Mouse (Mus musculus): ENCODE results near the gene Gm21915. TPM values are rescaled to one million over a fixed set of nuclear protein-coding genes. Genes with fewer than 3 reads are reported as not detected.
A peak's percentile ranks its signal among the peaks of the same experiment; 100 is the strongest.

The Gm21915 gene
- polyA plus RNA-seq, 1 experiment from 2014 or later: not detected

DNA sequence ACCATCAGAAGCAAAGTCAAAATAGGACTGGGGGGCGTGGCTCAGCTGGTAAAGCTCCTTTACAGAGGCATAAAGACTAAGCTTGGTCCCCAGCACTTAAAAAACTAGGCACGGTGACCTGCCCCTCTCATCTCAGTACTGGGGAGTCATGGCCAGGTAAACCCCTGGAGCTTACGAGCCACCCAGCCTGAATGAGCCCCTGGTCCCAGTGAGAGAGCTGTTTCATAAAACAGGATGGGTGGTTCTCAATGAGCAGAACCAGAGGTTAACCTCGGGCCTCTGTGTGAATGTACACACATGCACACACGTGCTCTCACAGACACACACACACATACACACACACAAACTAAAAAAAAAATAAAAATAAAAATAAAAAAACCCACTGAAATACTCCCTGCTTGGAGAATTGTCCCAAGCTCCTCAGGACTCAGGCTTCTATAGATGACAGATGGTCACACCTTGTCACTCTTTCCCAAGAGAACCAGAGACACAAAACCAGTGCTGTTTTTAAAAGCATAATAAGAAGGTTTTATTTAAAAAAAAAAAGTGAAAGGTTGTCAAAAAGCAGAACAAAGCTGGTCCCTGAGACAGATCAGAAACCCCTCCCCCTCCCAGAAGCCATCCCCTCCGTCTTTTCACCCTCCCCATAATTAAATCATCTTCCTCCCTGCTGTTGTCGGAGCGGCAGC is 32.6 kb upstream of the Gm21915 start:
- Histone ChIP-seq H3K4me3 (replicated peaks) (peak overlapping the region; percentile 44), H3K9ac (0 out of 2 replicates have a peak overlapping the region, but pooled peaks have one; percentile 12), H3K27me3 (0 out of 2 replicates have a peak, but pooled peaks cover 1% of the 10 kb centered on the region), H3K36me3 (no peaks in the 10 kb centered on the region), H3K4me2 (replicated peaks) (peak overlapping the region; percentile 67), H3K27ac (replicated peaks) (no peak overlapping the region), H3K9me3 (replicated peaks) (no peaks in the 10 kb centered on the region), H3K4me1 (peaks cover 13% of the 10 kb centered on the region)
- ATAC-seq (ENCODE audit: insufficient number of reproducible peaks, low FRiP score, low TSS enrichment, low read depth): no peak
- WGBS: 25% methylated on average over 8 of the region's 8 CpGs

DNA sequence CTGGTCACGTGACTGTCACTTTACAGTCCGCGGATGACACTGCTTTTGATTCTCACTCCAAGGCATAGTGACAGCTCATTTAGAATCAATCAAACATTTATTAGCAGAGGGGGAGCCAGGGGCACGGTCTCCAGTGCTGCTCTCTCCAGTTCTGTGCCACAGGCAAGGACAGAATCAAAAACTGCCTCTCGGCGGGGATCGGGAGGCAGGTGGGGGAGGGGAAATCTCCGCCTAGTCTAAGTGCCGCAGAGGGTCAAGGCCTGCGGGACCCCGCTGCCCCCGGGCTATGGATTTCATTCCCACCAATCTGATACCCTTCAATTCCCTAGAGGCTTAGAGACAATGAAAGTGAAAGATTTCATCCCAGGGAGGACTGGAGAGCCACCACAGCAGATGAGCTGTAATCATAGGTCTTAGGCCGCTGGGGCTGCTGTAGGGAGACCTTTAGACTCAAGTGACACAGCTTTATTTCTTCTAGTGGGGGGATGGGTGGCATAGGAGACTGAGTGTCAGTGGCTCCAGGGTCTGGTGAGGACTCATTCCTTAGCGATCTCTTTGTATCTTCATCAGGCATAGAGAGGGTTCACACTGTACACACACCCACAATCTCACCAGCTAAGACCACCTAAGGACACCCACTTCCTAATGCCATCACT is 31.9 kb upstream of the Gm21915 start:
- H3K27ac ChIP-seq (replicated peaks): no peak overlapping the region
- no peaks in the 10 kb centered on the region for H3K36me3 ChIP-seq
- peak overlapping the region; percentile 67 for H3K4me2 ChIP-seq (replicated peaks)
- 0 out of 2 replicates have a peak, but pooled peaks cover 3% of the 10 kb centered on the region for H3K27me3 ChIP-seq
- H3K9me3 ChIP-seq (replicated peaks): no peaks in the 10 kb centered on the region
- 0 out of 2 replicates have a peak overlapping the region, but pooled peaks have one; percentile 12 for H3K9ac ChIP-seq
- WGBS: 4% methylated on average over 14 of the region's 14 CpGs
- ATAC-seq (ENCODE audit: insufficient number of reproducible peaks, low FRiP score, low TSS enrichment, low read depth): 0 out of 2 replicates have a peak, but pooled peaks have one; percentile 40
- peak overlapping the region; percentile 44 for H3K4me3 ChIP-seq (replicated peaks)
- H3K4me1 ChIP-seq: peaks cover 13% of the 10 kb centered on the region

DNA sequence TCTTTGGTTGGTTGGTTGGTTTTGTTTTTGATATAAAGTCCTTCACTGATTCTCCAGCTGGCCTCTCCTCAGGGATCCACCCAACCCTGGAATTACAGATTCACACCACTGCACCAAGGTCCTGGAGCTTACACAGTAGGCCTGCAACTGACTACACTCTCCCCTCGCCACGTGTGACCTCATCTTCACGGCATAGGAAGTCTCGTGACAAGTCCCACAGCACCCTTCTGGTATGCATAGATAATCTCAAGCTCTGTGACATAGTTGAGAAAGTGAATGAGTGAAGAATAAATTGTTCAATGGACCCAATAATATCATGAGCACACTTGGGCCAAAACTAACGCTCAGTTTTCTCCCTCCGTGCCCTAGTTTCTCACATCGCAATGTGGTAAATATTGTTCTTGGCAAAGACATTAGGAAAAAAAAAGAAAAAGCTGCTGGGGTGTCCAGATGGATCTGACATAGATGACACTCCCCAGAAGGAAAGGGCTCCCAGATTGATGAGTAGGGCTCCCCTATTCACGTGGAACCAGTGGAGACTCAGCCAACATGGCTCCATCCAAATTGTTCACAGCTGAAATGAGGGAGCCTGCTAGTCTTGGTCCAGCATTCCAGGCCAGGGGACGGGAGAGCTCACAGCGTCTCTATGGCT is 30.8 kb upstream of the Gm21915 start:
- Histone ChIP-seq H3K36me3 (no peaks in the 10 kb centered on the region), H3K4me3 (replicated peaks) (no peak overlapping the region), H3K4me2 (replicated peaks) (no peak overlapping the region), H3K4me1 (peaks cover 13% of the 10 kb centered on the region), H3K9me3 (replicated peaks) (no peaks in the 10 kb centered on the region), H3K9ac (no peak overlapping the region), H3K27me3 (0 out of 2 replicates have a peak, but pooled peaks cover 3% of the 10 kb centered on the region), H3K27ac (replicated peaks) (no peak overlapping the region)
- ATAC-seq (ENCODE audit: insufficient number of reproducible peaks, low FRiP score, low TSS enrichment, low read depth): no peak
- 80% methylated on average over 10 of the region's 10 CpGs for WGBS

DNA sequence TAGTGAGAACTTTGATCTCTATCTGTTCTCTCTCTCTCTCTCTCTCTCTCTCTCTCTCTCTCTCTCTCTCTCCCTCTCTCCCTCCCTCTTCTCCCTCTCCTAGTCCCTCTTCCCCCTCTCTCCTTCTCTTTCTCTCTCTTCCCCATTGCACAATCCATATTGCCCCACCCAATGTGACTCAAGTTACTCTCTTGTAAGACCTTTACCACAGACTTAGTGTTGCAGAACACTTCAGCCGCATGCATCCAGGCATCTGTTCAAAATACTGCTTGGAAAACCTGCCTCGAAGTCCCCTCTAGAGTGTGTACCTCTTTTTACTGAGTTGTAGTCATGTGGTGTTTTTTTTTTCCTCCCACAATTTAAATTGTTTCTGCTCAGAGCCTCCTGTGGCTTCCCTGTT is 29.1 kb upstream of the Gm21915 start:
- Histone ChIP-seq H3K36me3 (no peaks in the 10 kb centered on the region), H3K4me3 (replicated peaks) (no peak overlapping the region), H3K27ac (replicated peaks) (no peak overlapping the region), H3K9me3 (replicated peaks) (no peaks in the 10 kb centered on the region), H3K27me3 (0 out of 2 replicates have a peak, but pooled peaks cover 3% of the 10 kb centered on the region), H3K4me2 (replicated peaks) (no peak overlapping the region), H3K4me1 (peaks cover 13% of the 10 kb centered on the region), H3K9ac (no peak overlapping the region)
- WGBS: 36% methylated on average over 2 of the region's 2 CpGs
- ATAC-seq (ENCODE audit: insufficient number of reproducible peaks, low FRiP score, low TSS enrichment, low read depth): no peak

DNA sequence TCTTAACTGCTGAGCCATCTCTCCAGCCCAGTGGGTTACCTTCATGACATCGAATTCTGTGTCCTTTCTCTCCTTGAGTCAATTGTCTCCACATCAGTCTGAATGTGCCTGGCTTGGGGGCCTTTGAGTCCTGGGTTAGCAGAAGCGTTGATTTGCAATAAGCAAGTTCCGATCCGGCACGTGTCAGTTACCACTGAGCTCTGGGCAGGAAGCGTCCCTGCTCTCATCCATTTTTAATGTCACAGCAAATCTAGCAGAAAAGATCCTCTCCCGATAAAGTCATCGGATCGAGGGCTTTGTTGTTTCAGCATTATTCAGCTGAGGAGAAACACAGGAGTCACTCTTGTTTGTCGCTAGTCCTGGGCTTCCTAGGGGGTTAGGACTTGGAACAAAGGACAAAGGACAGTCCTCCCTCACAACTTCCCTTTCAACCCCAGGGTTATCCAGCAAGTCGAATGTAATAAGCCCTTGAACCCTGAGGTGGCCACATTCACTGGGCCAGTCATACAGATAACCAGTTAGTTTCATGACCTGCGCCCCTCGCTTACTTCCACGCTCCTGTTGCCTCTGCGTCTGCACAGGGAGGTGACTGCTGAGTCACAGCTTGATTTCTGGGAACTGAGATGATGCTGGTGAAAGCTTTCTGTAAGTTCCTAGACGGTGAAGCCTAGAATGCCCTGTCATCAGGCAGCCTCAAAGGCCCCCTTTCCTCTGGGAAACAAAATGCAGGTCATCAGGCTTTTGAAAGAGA is 27.8 kb upstream of the Gm21915 start:
- Histone ChIP-seq H3K4me3 (replicated peaks) (no peak overlapping the region), H3K27me3 (0 out of 2 replicates have a peak, but pooled peaks cover 3% of the 10 kb centered on the region), H3K36me3 (no peaks in the 10 kb centered on the region), H3K9ac (no peak overlapping the region), H3K9me3 (replicated peaks) (no peaks in the 10 kb centered on the region), H3K27ac (replicated peaks) (no peak overlapping the region), H3K4me1 (peaks cover 9% of the 10 kb centered on the region), H3K4me2 (replicated peaks) (no peak overlapping the region)
- no peak for ATAC-seq (ENCODE audit: insufficient number of reproducible peaks, low FRiP score, low TSS enrichment, low read depth)
- 28% methylated on average over 16 of the region's 16 CpGs for WGBS

DNA sequence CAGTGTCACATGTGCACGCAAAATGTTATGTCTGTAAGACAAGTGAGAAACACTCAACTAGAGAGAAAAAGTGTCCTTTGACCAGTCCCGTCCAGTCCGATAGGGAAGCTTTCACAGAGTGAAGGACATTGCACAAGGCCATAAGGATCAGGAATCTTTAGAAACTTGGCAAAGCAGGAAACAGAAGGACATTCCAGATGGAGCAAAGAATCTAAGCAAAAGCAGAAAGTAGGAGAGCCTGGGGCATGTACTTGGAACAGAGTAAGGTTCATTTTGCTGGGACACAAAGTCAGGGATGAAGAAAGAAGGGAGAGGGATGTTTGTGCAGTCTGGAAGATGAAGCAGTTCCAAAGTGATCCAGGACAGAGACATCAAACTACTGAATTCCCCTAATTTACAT is 21.0 kb upstream of the Gm21915 start:
- H3K9ac ChIP-seq: no peak overlapping the region
- no peak overlapping the region for H3K4me2 ChIP-seq (replicated peaks)
- no peaks in the 10 kb centered on the region for H3K9me3 ChIP-seq (replicated peaks)
- H3K27ac ChIP-seq (replicated peaks): no peak overlapping the region
- H3K4me3 ChIP-seq (replicated peaks): no peak overlapping the region
- H3K36me3 ChIP-seq: no peaks in the 10 kb centered on the region
- no peaks in the 10 kb centered on the region for H3K4me1 ChIP-seq
- H3K27me3 ChIP-seq: no peaks in the 10 kb centered on the region
- WGBS: 87% methylated on average over 3 of the region's 3 CpGs
- ATAC-seq (ENCODE audit: insufficient number of reproducible peaks, low FRiP score, low TSS enrichment, low read depth): no peak

DNA sequence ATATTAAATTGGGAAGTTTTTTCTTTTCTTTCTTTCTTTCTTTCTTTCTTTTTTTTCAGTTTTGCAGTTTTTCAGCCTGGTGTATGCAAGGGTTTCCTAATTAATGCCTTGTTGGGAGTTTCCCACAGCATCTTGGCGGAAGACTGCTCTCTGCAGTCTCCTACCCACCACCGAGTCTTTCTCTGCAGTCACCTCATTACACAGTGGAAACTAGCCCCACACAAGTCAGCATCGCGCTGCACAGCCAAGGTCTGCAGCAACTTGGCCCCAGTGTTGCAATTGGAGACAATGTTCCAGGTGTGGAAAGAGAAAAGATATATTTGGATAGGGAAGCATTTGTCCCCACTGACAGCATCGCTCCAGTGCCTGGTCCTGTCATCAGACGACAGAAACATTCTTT is 20.4 kb upstream of the Gm21915 start:
- Histone ChIP-seq H3K36me3 (no peaks in the 10 kb centered on the region), H3K9me3 (replicated peaks) (no peaks in the 10 kb centered on the region), H3K27ac (replicated peaks) (no peak overlapping the region), H3K4me3 (replicated peaks) (no peak overlapping the region), H3K27me3 (no peaks in the 10 kb centered on the region), H3K4me1 (no peaks in the 10 kb centered on the region), H3K4me2 (replicated peaks) (no peak overlapping the region), H3K9ac (no peak overlapping the region)
- WGBS: 59% methylated on average over 6 of the region's 6 CpGs
- ATAC-seq (ENCODE audit: insufficient number of reproducible peaks, low FRiP score, low TSS enrichment, low read depth): no peak

DNA sequence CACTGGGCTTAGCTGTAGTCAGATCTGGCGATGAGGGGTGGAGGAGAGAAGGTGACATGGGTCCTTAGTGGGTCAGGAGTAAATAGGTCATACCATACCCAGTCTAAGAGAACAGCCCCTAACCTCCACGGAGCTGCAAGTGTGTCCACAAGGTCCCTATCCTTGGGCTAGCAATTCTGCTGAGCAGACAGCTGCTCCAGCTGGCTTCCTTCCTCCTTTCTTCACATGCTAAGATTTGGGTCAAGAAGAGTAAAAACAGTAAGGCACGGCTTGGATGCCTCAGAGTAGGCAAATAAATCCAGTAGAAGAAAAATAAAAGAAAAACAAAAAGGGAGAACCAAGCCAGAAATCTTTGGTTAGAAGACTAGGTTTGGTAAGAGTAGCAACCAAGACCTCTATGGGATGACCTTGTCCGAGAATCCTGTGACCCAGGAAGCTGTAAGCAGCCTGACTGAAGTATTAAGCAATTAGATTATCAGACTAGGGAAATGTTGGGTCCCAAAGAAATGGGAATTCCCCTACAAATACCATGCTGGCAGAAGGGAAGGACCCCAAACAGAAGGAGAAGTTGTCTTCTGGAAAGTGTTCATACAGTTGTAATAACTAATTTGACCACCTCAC is 19.1 kb upstream of the Gm21915 start:
- WGBS: 84% methylated on average over 4 of the region's 4 CpGs
- H3K4me1 ChIP-seq: no peaks in the 10 kb centered on the region
- no peak overlapping the region for H3K27ac ChIP-seq (replicated peaks)
- H3K36me3 ChIP-seq: no peaks in the 10 kb centered on the region
- no peaks in the 10 kb centered on the region for H3K9me3 ChIP-seq (replicated peaks)
- ATAC-seq (ENCODE audit: insufficient number of reproducible peaks, low FRiP score, low TSS enrichment, low read depth): no peak
- no peak overlapping the region for H3K4me2 ChIP-seq (replicated peaks)
- H3K9ac ChIP-seq: no peak overlapping the region
- no peak overlapping the region for H3K4me3 ChIP-seq (replicated peaks)
- no peaks in the 10 kb centered on the region for H3K27me3 ChIP-seq

DNA sequence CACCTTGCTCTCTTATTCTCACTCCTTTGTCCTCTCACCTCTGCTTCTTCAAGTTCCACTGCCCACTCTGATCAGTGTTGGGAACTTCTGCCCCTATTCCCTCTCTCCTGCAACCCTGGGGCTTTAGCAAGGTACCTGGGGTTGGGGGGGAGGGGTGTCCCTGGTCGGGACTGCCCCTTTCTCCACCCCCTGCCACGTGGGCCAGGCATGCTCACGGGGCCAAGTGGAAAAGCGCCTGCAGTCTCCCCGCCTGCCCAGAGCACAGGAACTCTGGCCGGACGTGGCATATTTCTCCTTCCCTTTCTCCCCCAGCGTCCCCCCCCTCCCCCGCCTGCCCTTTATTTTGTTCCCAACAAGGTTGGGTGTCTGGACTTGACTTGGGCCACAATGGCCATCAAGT is 17.7 kb upstream of the Gm21915 start:
- Histone ChIP-seq H3K4me3 (replicated peaks) (no peak overlapping the region), H3K27me3 (no peaks in the 10 kb centered on the region), H3K9me3 (replicated peaks) (no peaks in the 10 kb centered on the region), H3K27ac (replicated peaks) (no peak overlapping the region), H3K4me1 (no peaks in the 10 kb centered on the region), H3K4me2 (replicated peaks) (no peak overlapping the region), H3K9ac (no peak overlapping the region), H3K36me3 (no peaks in the 10 kb centered on the region)
- WGBS: 45% methylated on average over 9 of the region's 9 CpGs
- no peak; the same call in 1 of the 2 replicates for ATAC-seq (ENCODE audit: insufficient number of reproducible peaks, low FRiP score, low TSS enrichment, low read depth)

DNA sequence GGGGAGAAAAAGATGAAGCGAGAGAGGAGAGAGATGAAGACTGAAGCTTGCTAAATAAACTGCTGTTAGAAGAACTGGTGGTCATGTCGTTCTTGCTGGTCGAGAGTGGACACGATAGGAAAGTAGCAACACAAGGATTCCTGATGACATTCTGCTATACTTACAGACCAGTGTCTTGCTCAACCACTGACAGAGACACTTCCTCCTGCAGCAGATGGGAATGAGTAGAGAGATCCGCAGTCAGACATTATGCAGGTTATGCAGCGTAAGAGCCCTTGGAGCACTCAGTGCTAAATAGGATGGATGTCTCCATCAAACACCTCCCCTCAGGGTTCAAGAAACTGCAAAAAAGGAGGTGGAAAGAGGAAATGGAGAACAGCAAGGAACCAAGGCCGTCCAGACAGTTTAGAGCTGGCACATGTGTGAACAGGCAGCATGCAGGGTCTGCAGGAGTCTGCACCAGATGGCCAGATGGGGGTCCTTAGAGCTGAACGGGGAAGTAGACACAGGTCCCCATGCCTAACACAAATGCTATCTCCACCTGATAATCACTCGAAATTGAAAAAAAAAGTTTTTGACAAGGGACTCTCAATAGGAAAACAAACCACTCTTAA is 4.1 kb upstream of the Gm21915 start:
- no peaks in the 10 kb centered on the region for H3K36me3 ChIP-seq
- WGBS: 73% methylated on average over 9 of the region's 9 CpGs
- no peaks in the 10 kb centered on the region for H3K9me3 ChIP-seq (replicated peaks)
- H3K4me1 ChIP-seq: 0 out of 2 replicates have a peak, but pooled peaks cover under 1% of the 10 kb centered on the region
- no peak overlapping the region for H3K27ac ChIP-seq (replicated peaks)
- H3K9ac ChIP-seq: no peak overlapping the region
- no peak for ATAC-seq (ENCODE audit: insufficient number of reproducible peaks, low FRiP score, low TSS enrichment, low read depth)
- no peak overlapping the region for H3K4me3 ChIP-seq (replicated peaks)
- H3K4me2 ChIP-seq (replicated peaks): no peak overlapping the region
- H3K27me3 ChIP-seq: no peaks in the 10 kb centered on the region
